Mouse (Mus musculus) MEL (cell line): ENCODE measurements at regions not wholly inside any gene's neighbourhood (a gene's known extent, or its start where the extent isn't known, plus 50 kb on each side); places are given as distances from the start of the nearest gene placed in this dataset.

ENCODE experiments used
- DNase-seq: peaks from one replicate; pipeline ENCODE4 v3.0.0; 2011; ENCODE audit warnings: low read depth, low spot score
- H3K27ac ChIP-seq: 2 replicates; pipeline ENCODE4 v1.5.1; 2012; ENCODE audit warnings: low read depth, mild to moderate bottlenecking, control low read depth, low read length, moderate library complexity; ENCODE audit not compliant: control insufficient read depth
- H3K27me3 ChIP-seq, 2 experiments: fragments of 150-350 bp in 1 of 2; sonication (generic) in 1 of 2; 2 replicates each; pipeline ENCODE4 v1.6.1; 2012; ENCODE audit warnings: low read length in 2 of 2, mild to moderate bottlenecking in 2 of 2, improper control_type of control experiment in 1 of 2, moderate library complexity in 1 of 2; ENCODE audit not compliant: insufficient read depth in 2 of 2, control insufficient read depth in 1 of 2
- H3K36me3 ChIP-seq, 2 experiments: 2 replicates each; pipeline ENCODE4 v1.6.1; 2012 to 2014; ENCODE audit warnings: low read length in 2 of 2, improper control_type of control experiment in 1 of 2, inconsistent platforms in 1 of 2, mild to moderate bottlenecking in 1 of 2; ENCODE audit not compliant: insufficient read depth in 2 of 2, control insufficient read depth in 1 of 2
- H3K4me1 ChIP-seq, 2 experiments: fragments of 150-350 bp in 1 of 2; sonication (generic) in 1 of 2; 2 replicates each; pipeline ENCODE4 v1.6.1; 2012; ENCODE audit warnings: low read length in 2 of 2, improper control_type of control experiment in 1 of 2, mild to moderate bottlenecking in 1 of 2; ENCODE audit not compliant: insufficient read depth in 2 of 2, control insufficient read depth in 1 of 2
- H3K4me3 ChIP-seq, 2 experiments: fragments of 150-350 bp in 1 of 2; sonication (generic) in 1 of 2; 2 replicates each; pipeline ENCODE4 v1.5.1; 2012; ENCODE audit warnings: low read depth in 2 of 2, low read length in 2 of 2, mild to moderate bottlenecking in 2 of 2, moderate library complexity in 2 of 2, control low read depth in 1 of 2, improper control_type of control experiment in 1 of 2; ENCODE audit not compliant: control insufficient read depth in 1 of 2, insufficient read depth in 1 of 2
- H3K79me2 ChIP-seq: 2 replicates; pipeline ENCODE4 v1.6.1; 2012; ENCODE audit warnings: mild to moderate bottlenecking, low read length, moderate library complexity; ENCODE audit not compliant: control insufficient read depth, poor library complexity, insufficient read depth
- H3K9ac ChIP-seq: 2 replicates; pipeline ENCODE4 v1.6.1; 2012; ENCODE audit warnings: low read depth, mild to moderate bottlenecking, control low read depth, low read length, moderate library complexity; ENCODE audit not compliant: control insufficient read depth, poor library complexity, severe bottlenecking
- H3K9me3 ChIP-seq: fragments of 150-350 bp; sonication (generic); replicated peaks from 2 replicates; pipeline ENCODE4 v1.6.1; 2012; ENCODE audit warnings: mild to moderate bottlenecking, low read length, improper control_type of control experiment, moderate library complexity; ENCODE audit not compliant: insufficient read depth
- BHLHE40 ChIP-seq: IDR thresholded peaks from 2 replicates; pipeline ENCODE4 v1.6.1; 2012; ENCODE audit warnings: low read depth, mild to moderate bottlenecking, inconsistent platforms, low read length, improper control_type of control experiment, borderline replicate concordance
- CHD2 ChIP-seq: IDR thresholded peaks from 2 replicates; pipeline ENCODE4 v1.6.1; 2011; ENCODE audit warnings: low read length, improper control_type of control experiment
- E2F4 ChIP-seq: IDR thresholded peaks from 2 replicates; pipeline ENCODE4 v1.6.1; 2011; ENCODE audit warnings: low read depth, low read length, improper control_type of control experiment, borderline replicate concordance
- ELF1 ChIP-seq: IDR thresholded peaks from 2 replicates; pipeline ENCODE4 v1.6.1; 2014; ENCODE audit warnings: low read depth, mild to moderate bottlenecking, inconsistent platforms, low read length, improper control_type of control experiment, moderate library complexity
- ETS1 ChIP-seq: IDR thresholded peaks from 2 replicates; pipeline ENCODE4 v1.6.1; 2012; ENCODE audit warnings: low read depth, mild to moderate bottlenecking, inconsistent platforms, low read length, improper control_type of control experiment, moderate library complexity
- GABPA ChIP-seq: IDR thresholded peaks from 2 replicates; pipeline ENCODE4 v1.6.1; 2012; ENCODE audit warnings: low read depth, mild to moderate bottlenecking, inconsistent platforms, low read length, improper control_type of control experiment, moderate library complexity
- GATA1 ChIP-seq: IDR thresholded peaks from 2 replicates; pipeline ENCODE4 v1.6.1; 2011; ENCODE audit warnings: low read depth, low read length, improper control_type of control experiment
- HCFC1 ChIP-seq: IDR thresholded peaks from 2 replicates; pipeline ENCODE4 v1.6.1; 2012; ENCODE audit warnings: low read depth, mild to moderate bottlenecking, inconsistent platforms, low read length, improper control_type of control experiment, moderate library complexity
- MAFK ChIP-seq: IDR thresholded peaks from 2 replicates; pipeline ENCODE4 v1.6.1; 2011; ENCODE audit warnings: low read depth, mild to moderate bottlenecking, low read length, improper control_type of control experiment, borderline replicate concordance
- MAX ChIP-seq: IDR thresholded peaks from 2 replicates; pipeline ENCODE4 v1.6.1; 2011; ENCODE audit warnings: low read length, improper control_type of control experiment
- MAZ ChIP-seq: IDR thresholded peaks from 2 replicates; pipeline ENCODE4 v1.6.1; 2012; ENCODE audit warnings: low read depth, mild to moderate bottlenecking, inconsistent platforms, low read length, improper control_type of control experiment
- MEF2A ChIP-seq: IDR thresholded peaks from 2 replicates; pipeline ENCODE4 v1.6.1; 2014; ENCODE audit warnings: low read depth, mild to moderate bottlenecking, inconsistent platforms, low read length, improper control_type of control experiment; ENCODE audit not compliant: poor library complexity, insufficient replicate concordance, severe bottlenecking; ENCODE audit errors: extremely low read depth
- MYB ChIP-seq: IDR thresholded peaks from 2 replicates; pipeline ENCODE4 v1.6.1; 2011; ENCODE audit warnings: mild to moderate bottlenecking, low read depth, low read length, improper control_type of control experiment
- POLR2A ChIP-seq, 2 experiments: IDR thresholded peaks; 2 replicates each; pipeline ENCODE4 v1.6.1; 2011 to 2012; ENCODE audit warnings: low read length in 2 of 2, mild to moderate bottlenecking in 2 of 2, control low read depth in 1 of 2, improper control_type of control experiment in 1 of 2, low read depth in 1 of 2, moderate library complexity in 1 of 2; ENCODE audit not compliant: control insufficient read depth in 1 of 2, insufficient read depth in 1 of 2, poor library complexity in 1 of 2
- POLR2AphosphoS2 ChIP-seq: IDR thresholded peaks from 2 replicates; pipeline ENCODE4 v1.6.1; 2011; ENCODE audit warnings: low read length, improper control_type of control experiment
- POLR2AphosphoS5 ChIP-seq: IDR thresholded peaks from 2 replicates; pipeline ENCODE4 v1.6.1; 2012; ENCODE audit warnings: low read depth, borderline replicate concordance, mild to moderate bottlenecking, inconsistent platforms, low read length, moderate library complexity, mixed read lengths
- RAD21 ChIP-seq: IDR thresholded peaks from 2 replicates; pipeline ENCODE4 v1.6.1; 2011; ENCODE audit warnings: mild to moderate bottlenecking, low read depth, low read length, improper control_type of control experiment
- RCOR1 ChIP-seq: IDR thresholded peaks from 2 replicates; pipeline ENCODE4 v1.6.1; 2012; ENCODE audit warnings: low read depth, mild to moderate bottlenecking, inconsistent platforms, low read length, improper control_type of control experiment
- TAL1 ChIP-seq: IDR thresholded peaks from 2 replicates; pipeline ENCODE4 v1.6.1; 2012; ENCODE audit warnings: mild to moderate bottlenecking, inconsistent platforms, low read length, moderate library complexity, mixed read lengths
- UBTF ChIP-seq: IDR thresholded peaks from 2 replicates; pipeline ENCODE4 v1.6.1; 2012; ENCODE audit warnings: low read depth, mild to moderate bottlenecking, inconsistent platforms, low read length, improper control_type of control experiment, moderate library complexity, borderline replicate concordance; ENCODE audit not compliant: insufficient read depth
- ZKSCAN1 ChIP-seq: IDR thresholded peaks from 2 replicates; pipeline ENCODE4 v1.6.1; 2012; ENCODE audit warnings: low read depth, mild to moderate bottlenecking, inconsistent platforms, low read length, improper control_type of control experiment, moderate library complexity
- ZNF384 ChIP-seq: IDR thresholded peaks from 2 replicates; pipeline ENCODE4 v1.6.1; 2012; ENCODE audit warnings: low read depth, mild to moderate bottlenecking, inconsistent platforms, low read length, improper control_type of control experiment

DNA sequence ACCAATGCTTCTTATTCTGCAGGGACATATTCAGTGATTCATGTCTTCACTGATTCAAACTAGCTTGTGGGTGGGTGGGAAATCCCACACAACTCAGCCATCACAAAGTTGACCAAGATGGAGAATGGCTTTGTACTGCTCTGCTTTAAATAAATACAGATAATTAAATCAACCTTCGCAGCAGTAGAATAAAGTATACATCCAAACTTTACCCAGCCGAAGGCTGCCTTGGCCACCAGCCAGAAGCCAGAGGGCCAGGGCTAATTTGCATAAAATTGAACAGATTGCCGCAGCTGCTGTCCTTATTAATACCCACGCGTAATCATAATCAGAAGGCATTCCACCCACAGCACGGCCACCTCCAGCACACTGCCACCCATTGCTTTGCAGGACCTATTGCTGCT lies 623.8 kb upstream of the Fam241a start:
- Histone ChIP-seq H3K27me3 (no peaks in the 10 kb centered on the region), H3K27ac (no peak overlapping the region), H3K4me1 (no peaks in the 10 kb centered on the region), H3K36me3 (no peaks in the 10 kb centered on the region), H3K9ac (no peak overlapping the region)
- no peak for DNase-seq
- no peak for TF ChIP-seq GABPA
- no peak for TF ChIP-seq RCOR1
- no peak for TF ChIP-seq ELF1
- TF ChIP-seq MEF2A = no peak
- TF ChIP-seq MAZ = no peak
- TF ChIP-seq RAD21 = no peak
- TF ChIP-seq ETS1 = no peak
- TF ChIP-seq MAX = no peak
- no peak for TF ChIP-seq HCFC1
- TF ChIP-seq ZNF384 = no peak
- no peak for TF ChIP-seq POLR2AphosphoS5
- TF ChIP-seq CHD2 = no peak
- TF ChIP-seq UBTF = no peak
- no peak for TF ChIP-seq E2F4
- TF ChIP-seq MYB = no peak
- TF ChIP-seq BHLHE40 = no peak
- no peak for TF ChIP-seq POLR2A (IDR thresholded peaks at IDR 0.05; ENCODE audit: control insufficient read depth in 1 of 2, insufficient read depth in 1 of 2, low read depth in 1 of 2, low read length in 2 of 2, poor library complexity in 1 of 2)
- TF ChIP-seq TAL1 = no peak
- TF ChIP-seq POLR2AphosphoS2 = no peak
- TF ChIP-seq, all 39 proteins: peak for 0
- Histone ChIP-seq H3K9me3 (no peaks in the 10 kb centered on the region), H3K79me2 (no peaks in the 10 kb centered on the region), H3K4me3 (no peak overlapping the region)

GRCm38 (mm10) chr3:128518806-128519205 lies 622.7 kb upstream of the Fam241a start:
- Histone ChIP-seq H3K9me3 (no peaks in the 10 kb centered on the region), H3K27me3 (no peaks in the 10 kb centered on the region), H3K4me1 (no peaks in the 10 kb centered on the region), H3K36me3 (no peaks in the 10 kb centered on the region), H3K4me3 (no peak overlapping the region), H3K9ac (no peak overlapping the region), H3K79me2 (no peaks in the 10 kb centered on the region), H3K27ac (no peak overlapping the region)
- TF ChIP-seq MAFK (no peak), RAD21 (no peak), GATA1 (no peak), TAL1 (no peak), ZKSCAN1 (no peak), MAX (no peak)
- DNase-seq = no peak
